10 mouse cellular contexts compared by ENCODE assay signal in genomic region chr1:127338833-127339487, GRCm38 (mm10).
DNase-seq lines count a peak whose midpoint lies in the region; ATAC-seq and TF ChIP-seq lines count a peak whose summit lies in the region.
"Had no signal": no experiment of that assay in that cellular context is flagged by ENCODE, and none has a peak within 500 bp of the region (broad histone marks: within the 10 kb centered on the region; RNA-seq: fewer than 3 reads in every experiment).

No protein-coding gene starts in this region.

- H3K9me3 ChIP-seq in lung, postnatal 0 days (ENCODE audit: low read length) = no peaks in the 10 kb centered on the region
- no peaks in the 10 kb centered on the region for H3K9me3 ChIP-seq in midbrain, postnatal 0 days (ENCODE audit: low read length)
- no peaks in the 10 kb centered on the region for H3K9me3 ChIP-seq in intestine, embryonic 16.5 days (ENCODE audit: control insufficient read depth, low read length)
- H3K9me3 ChIP-seq: embryonic facial prominence, embryonic 12.5 days; midbrain, embryonic 12.5 days had no signal

- TF ChIP-seq POLR2A in lung, adult 2 months (IDR thresholded peaks at IDR 0.05; ENCODE audit: borderline replicate concordance, extremely low read depth, low read depth, low read length) = no peak
- TF ChIP-seq POLR2A in cerebellum, adult 2 months (IDR thresholded peaks at IDR 0.05; ENCODE audit: borderline replicate concordance, insufficient read depth, low read length) = no peak

- no peak for DNase-seq in lung, postnatal 0 days (ENCODE audit: low spot score)
- no peak for DNase-seq in lung, adult 2 months
- DNase-seq in cerebellum, adult 2 months = peak; percentile 64 to 74
- peak; percentile 83 for DNase-seq in gonadal fat pad, adult 2 months (ENCODE audit: low read depth)
- DNase-seq in midbrain, postnatal 0 days (ENCODE audit: low spot score) = peak; percentile 81
- no peak for DNase-seq in urinary bladder, postnatal 10 days (ENCODE audit: low spot score)
- DNase-seq in embryo, embryonic 10.5 days (ENCODE audit: low spot score) = no peak

- no peaks in the 10 kb centered on the region for H3K27me3 ChIP-seq in lung, postnatal 0 days (replicated peaks; ENCODE audit: insufficient read depth, low read length)
- H3K27me3 ChIP-seq in cerebellum, adult 2 months (ENCODE audit: control insufficient read depth, insufficient read depth, low read length) = no peaks in the 10 kb centered on the region
- H3K27me3 ChIP-seq in midbrain, postnatal 0 days (ENCODE audit: insufficient read depth, low read length) = no peaks in the 10 kb centered on the region
- no peaks in the 10 kb centered on the region for H3K27me3 ChIP-seq in intestine, embryonic 16.5 days (replicated peaks; ENCODE audit: control insufficient read depth, insufficient read depth, low read length)
- H3K27me3 ChIP-seq: embryonic facial prominence, embryonic 12.5 days; midbrain, embryonic 12.5 days had no signal

- no peaks in the 10 kb centered on the region for H3K36me3 ChIP-seq in lung, postnatal 0 days (ENCODE audit: insufficient read depth, low read length)
- H3K36me3 ChIP-seq in midbrain, postnatal 0 days (ENCODE audit: insufficient read depth, low read length) = no peaks in the 10 kb centered on the region
- no peaks in the 10 kb centered on the region for H3K36me3 ChIP-seq in intestine, embryonic 16.5 days (ENCODE audit: control insufficient read depth, insufficient read depth, low read length)
- H3K36me3 ChIP-seq: embryonic facial prominence, embryonic 12.5 days; midbrain, embryonic 12.5 days had no signal

- H3K4me3 ChIP-seq in lung, postnatal 0 days (ENCODE audit: low read depth, low read length) = no peak overlapping the region
- no peak overlapping the region for H3K4me3 ChIP-seq in lung, adult 2 months (replicated peaks; ENCODE audit: extremely low read depth, low read depth, low read length)
- no peak overlapping the region for H3K4me3 ChIP-seq in cerebellum, adult 2 months (replicated peaks; ENCODE audit: insufficient read depth, low read depth, low read length)
- H3K4me3 ChIP-seq in midbrain, postnatal 0 days (ENCODE audit: low read depth, low read length) = no peak overlapping the region
- no peak overlapping the region for H3K4me3 ChIP-seq in intestine, embryonic 16.5 days (ENCODE audit: low read length)
- H3K4me3 ChIP-seq: embryonic facial prominence, embryonic 12.5 days; midbrain, embryonic 12.5 days had no signal

- 46% methylated on average over 9 of the region's 9 CpGs for WGBS in lung, postnatal 0 days
- 54% methylated on average over 9 of the region's 9 CpGs for WGBS in lung, adult 2 months
- WGBS in cerebellum, adult 2 months = 20% methylated on average over 9 of the region's 9 CpGs
- WGBS in midbrain, postnatal 0 days = 45% methylated on average over 9 of the region's 9 CpGs
- WGBS in intestine, embryonic 16.5 days = 61% methylated on average over 9 of the region's 9 CpGs

- H3K4me2 ChIP-seq in lung, postnatal 0 days (replicated peaks; ENCODE audit: low read depth, low read length) = no peak overlapping the region
- H3K4me2 ChIP-seq in midbrain, postnatal 0 days (ENCODE audit: low read depth, low read length, poor library complexity, severe bottlenecking) = no peak overlapping the region
- H3K4me2 ChIP-seq in intestine, embryonic 16.5 days (ENCODE audit: low read depth, low read length) = no peak overlapping the region
- H3K4me2 ChIP-seq: embryonic facial prominence, embryonic 12.5 days; midbrain, embryonic 12.5 days had no signal

- no peak overlapping the region for H3K9ac ChIP-seq in lung, postnatal 0 days (replicated peaks; ENCODE audit: low read depth)
- no peak overlapping the region for H3K9ac ChIP-seq in midbrain, postnatal 0 days (replicated peaks; ENCODE audit: low read length, poor library complexity, severe bottlenecking)
- no peak overlapping the region for H3K9ac ChIP-seq in intestine, embryonic 16.5 days (ENCODE audit: low read depth, low read length)
- H3K9ac ChIP-seq: embryonic facial prominence, embryonic 12.5 days; midbrain, embryonic 12.5 days had no signal

- no peaks in the 10 kb centered on the region; the same call in 1 of the 2 replicates for H3K4me1 ChIP-seq in lung, postnatal 0 days (ENCODE audit: insufficient read depth, low read depth, low read length)
- no peaks in the 10 kb centered on the region for H3K4me1 ChIP-seq in lung, adult 2 months (ENCODE audit: control insufficient read depth, insufficient read depth, low read length)
- peaks cover 20% of the 10 kb centered on the region for H3K4me1 ChIP-seq in cerebellum, adult 2 months (ENCODE audit: control insufficient read depth, insufficient read depth, low read length)
- H3K4me1 ChIP-seq in midbrain, postnatal 0 days (ENCODE audit: insufficient read depth, low read length) = peaks cover 6% of the 10 kb centered on the region
- no peaks in the 10 kb centered on the region for H3K4me1 ChIP-seq in intestine, embryonic 16.5 days (ENCODE audit: control insufficient read depth, insufficient read depth, low read length)
- H3K4me1 ChIP-seq: embryonic facial prominence, embryonic 12.5 days; midbrain, embryonic 12.5 days had no signal

- no peak for TF ChIP-seq CTCF in lung, postnatal 0 days (IDR thresholded peaks at IDR 0.05)
- TF ChIP-seq CTCF in lung, adult 2 months (IDR thresholded peaks at IDR 0.05; ENCODE audit: insufficient read depth, low read length) = no peak
- TF ChIP-seq CTCF in cerebellum, adult 2 months (IDR thresholded peaks at IDR 0.05; ENCODE audit: borderline replicate concordance, insufficient read depth, low read depth, low read length) = no peak
- no peak for TF ChIP-seq CTCF in midbrain, postnatal 0 days (IDR thresholded peaks at IDR 0.05)

- 0 out of 2 replicates have a peak, but pooled peaks have one; percentile 17 for ATAC-seq in lung, postnatal 0 days
- ATAC-seq in midbrain, postnatal 0 days (ENCODE audit: low FRiP score) = 0 out of 2 replicates have a peak, but pooled peaks have one; percentile 47
- no peak for ATAC-seq in intestine, embryonic 16.5 days

- TF ChIP-seq EP300 in lung, postnatal 0 days (IDR thresholded peaks at IDR 0.05) = no peak

- H3K27ac ChIP-seq in lung, postnatal 0 days (ENCODE audit: low read length) = no peak overlapping the region
- no peak overlapping the region for H3K27ac ChIP-seq in cerebellum, adult 2 months (ENCODE audit: insufficient read depth, low read length)
- no peak overlapping the region for H3K27ac ChIP-seq in midbrain, postnatal 0 days (ENCODE audit: low read depth, low read length)
- H3K27ac ChIP-seq in intestine, embryonic 16.5 days (ENCODE audit: low read length) = no peak overlapping the region
- H3K27ac ChIP-seq: embryonic facial prominence, embryonic 12.5 days; midbrain, embryonic 12.5 days had no signal

Comparison
In these comparisons a context has a peak if more than half of its experiments do, and no peak if none do; other contexts are left out.
1. DNase-seq: peak in cerebellum, adult 2 months (2 of 2), gonadal fat pad, adult 2 months (single experiment) and midbrain, postnatal 0 days (single experiment); none in lung, postnatal 0 days (single experiment), lung, adult 2 months (single experiment), urinary bladder, postnatal 10 days (single experiment) and embryo, embryonic 10.5 days (single experiment).